Mouse (Mus musculus) monocyte, adult 5-6 weeks (primary cell): ENCODE data around the gene Abca7. TPM values are rescaled to one million over a fixed set of nuclear protein-coding genes. Genes with fewer than 3 reads are reported as not detected.
"Not testable (repeated sequence)": the region's sequence is repeated elsewhere in the genome, so short reads cannot be mapped to it uniquely, and the experiment has no call there.

Experiments
- ATAC-seq: fragments of 153-309, 156-312 bp; replicated peaks from 2 replicates; pipeline ENCODE4 v1.8.0; 2017; ENCODE audit warnings: mild to moderate bottlenecking; ENCODE audit not compliant: low TSS enrichment, insufficient number of reproducible peaks, severe bottlenecking, poor library complexity, low FRiP score
- total RNA-seq: library from RNA; stranded (forward); fragments of 200-1000, 200-491, 200-594 nt; gene quantifications from 3 replicates; pipeline ENCODE4 v1.2.3, GENCODE M21; 2017

Gene Abca7
- total RNA-seq, 1 experiment from 2014 or later, result 33.6 TPM

DNA sequence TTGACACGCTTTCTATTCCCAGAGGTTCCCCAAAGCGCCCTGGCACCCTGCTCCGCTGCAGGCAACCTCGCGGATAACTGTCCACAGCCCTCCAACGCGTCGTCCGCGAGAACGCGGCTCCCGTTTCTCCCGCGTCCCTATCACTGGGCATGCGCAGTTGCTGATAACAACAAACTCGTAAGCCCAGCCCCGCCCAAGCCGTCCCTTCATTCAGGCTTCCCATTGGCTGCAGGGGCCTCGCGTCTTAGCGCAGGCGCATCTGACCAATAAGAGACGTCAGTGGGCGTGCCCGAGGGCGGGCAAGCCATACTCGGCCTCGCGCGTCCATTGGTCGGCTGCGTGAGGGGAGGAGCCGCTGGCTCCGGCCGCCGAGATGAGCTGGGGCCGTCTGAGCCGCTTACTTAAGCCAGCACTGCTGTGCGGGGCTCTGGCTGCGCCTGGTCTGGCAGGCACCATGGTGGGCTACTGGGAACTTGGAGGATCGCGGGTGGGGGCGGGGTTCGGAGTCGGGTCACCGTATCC lies 57.0 kb downstream of the Abca7 start:
- peak; percentile 88 for ATAC-seq

DNA sequence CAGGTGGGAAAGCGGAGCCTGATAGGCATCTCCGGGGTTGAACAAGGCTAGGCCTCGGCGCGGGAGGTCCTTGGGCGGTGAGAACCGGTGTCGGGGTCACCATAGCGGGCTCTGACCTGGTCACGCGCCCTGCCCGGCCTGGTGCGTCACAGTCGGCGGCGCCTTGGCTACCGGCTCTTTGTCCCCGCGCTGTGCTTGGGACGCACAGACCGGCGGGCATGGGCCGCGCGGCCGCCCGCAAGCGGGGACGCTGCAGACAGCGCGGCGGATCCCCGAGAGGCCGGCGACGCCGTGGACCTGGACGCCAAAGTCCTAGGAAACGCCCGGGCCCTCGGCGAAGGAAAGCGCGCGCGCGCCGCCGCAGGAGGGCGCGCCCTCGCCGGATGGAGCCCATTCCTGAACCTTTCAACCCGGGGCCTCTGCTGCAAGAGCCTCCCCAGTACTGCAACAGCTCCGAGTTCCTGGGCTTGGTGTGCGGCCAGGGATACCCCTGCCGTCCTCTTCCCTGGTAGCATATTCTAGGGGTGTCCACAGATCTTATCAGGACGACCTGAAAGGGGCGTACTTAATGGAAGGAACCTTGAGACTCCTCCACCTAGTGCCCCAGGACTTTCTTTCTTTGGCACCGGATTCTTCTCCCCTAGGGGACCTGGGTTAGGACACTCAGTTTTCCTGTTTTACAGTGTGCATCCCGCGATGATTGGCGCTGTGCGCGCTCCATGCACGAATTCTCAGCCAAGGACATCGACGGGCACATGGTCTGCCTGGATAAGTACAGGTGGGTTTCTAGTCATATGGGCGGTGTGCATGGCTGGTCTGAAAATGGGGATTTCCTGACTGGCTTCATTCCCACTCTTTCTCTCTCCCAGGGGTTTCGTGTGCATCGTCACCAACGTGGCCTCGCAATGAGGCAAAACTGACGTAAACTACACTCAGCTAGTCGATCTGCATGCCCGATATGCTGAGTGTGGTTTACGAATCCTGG lies 57.8 kb downstream of the Abca7 start:
- ATAC-seq, result peak; percentile 1; the same call in 1 of the 2 replicates

DNA sequence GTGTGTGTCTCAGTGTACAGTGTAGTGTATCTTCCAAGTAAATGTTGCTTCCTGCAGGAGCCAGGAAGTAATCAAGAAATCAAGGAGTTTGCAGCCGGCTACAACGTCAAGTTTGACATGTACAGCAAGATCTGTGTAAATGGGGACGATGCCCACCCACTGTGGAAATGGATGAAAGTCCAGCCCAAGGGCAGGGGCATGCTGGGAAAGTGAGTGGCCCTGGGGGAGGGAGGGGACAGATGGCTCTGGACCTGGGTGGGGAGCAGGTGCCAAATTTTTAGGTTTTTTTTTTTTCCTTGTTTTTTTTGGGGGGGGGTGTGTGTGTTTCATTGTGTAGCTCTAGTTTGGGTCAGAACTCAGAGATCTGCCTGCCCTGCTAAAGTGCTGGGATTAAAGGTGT lies 58.6 kb downstream of the Abca7 start:
- ATAC-seq, result not testable (repeated sequence)

DNA sequence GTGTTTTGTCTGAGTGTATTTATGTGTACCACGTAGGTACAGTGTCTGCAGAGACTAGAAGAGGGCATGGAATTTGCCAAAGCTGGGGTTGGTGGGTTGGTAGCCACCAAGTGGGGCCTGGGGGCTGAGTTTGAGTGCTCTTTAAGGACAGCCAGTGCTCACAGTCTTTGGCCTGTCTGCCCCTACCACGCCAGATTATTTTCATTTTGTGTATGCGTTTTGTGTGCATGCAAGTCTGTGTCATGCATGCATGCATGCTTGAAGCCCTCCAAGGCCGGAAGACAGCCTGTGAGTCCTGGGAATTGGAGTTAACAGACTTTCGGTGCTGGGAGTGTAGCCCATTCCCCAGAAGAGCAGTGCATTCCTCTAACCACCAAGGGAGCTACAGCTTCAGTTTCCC lies 59.1 kb downstream of the Abca7 start:
- ATAC-seq, result no peak

DNA sequence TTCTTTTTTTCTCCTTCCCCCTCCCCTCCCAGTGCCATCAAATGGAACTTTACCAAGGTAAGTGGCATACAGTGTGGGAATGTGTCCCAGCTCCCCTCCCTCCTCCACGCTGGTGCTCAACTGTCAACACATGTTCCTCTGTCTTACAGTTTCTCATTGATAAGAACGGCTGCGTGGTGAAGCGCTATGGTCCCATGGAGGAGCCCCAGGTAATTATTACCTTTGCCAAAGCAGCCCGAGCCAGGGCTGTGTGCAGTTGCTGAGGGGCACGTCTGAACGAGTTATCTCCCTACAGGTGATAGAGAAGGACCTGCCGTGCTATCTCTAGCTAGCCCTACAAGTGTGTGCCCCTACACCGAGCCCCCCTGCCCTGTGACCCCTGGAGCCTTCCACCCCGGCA lies 59.6 kb downstream of the Abca7 start:
- ATAC-seq, result no peak

DNA sequence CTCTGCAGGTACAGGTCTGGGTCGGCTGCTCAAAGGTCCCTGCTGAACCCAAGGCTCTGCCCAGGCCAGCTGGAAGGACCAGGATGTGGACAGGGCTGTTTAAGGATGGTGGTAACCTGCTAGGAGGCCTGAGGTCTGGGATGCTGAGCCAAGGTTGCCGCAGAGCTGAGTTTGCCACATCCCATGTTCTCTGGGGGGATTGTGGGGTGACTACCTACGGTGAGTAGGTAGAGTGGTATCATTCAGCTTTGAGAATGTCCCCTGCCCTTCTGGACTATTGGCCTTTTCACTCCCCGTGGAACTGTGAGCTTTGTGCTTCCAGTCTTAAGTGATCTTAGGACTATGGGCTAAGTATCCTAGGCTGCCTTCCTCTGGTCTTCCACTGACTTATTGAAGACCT lies 60.2 kb downstream of the Abca7 start:
- ATAC-seq, result no peak

DNA sequence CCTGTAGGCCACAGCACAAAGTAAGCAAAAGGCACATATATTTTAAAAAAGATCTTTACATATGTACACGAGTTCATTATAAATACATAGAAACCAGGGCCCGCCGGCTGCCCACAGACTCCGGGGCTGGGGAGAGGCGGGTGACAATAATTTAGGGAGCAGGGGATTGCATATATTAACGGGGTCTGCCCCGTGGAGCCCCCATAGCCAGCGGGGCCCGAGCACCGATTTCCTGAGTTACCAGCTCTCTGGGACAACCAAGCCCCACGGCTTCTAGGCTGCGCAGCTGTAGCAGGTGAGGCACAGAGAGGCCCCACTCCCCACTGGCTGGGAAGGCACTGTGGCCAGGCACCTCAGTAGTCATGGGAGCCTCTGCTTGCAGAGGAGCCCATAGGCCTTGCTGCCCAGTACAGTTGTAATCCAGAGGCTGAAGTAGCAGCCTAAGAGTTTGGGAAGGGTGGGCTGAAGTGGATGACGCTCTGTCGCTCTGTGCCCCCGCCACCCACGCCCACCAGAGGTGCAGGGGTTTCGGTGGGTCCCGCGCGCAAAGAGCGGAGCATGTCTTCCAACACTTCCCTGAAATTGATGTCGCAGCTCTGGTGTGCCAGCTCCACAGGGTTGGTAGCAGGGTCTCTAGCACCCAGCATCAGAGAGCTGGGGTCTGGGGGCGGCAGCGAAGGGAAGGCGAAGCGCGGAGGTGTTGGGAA lies 60.8 kb downstream of the Abca7 start:
- ATAC-seq, result no peak

DNA sequence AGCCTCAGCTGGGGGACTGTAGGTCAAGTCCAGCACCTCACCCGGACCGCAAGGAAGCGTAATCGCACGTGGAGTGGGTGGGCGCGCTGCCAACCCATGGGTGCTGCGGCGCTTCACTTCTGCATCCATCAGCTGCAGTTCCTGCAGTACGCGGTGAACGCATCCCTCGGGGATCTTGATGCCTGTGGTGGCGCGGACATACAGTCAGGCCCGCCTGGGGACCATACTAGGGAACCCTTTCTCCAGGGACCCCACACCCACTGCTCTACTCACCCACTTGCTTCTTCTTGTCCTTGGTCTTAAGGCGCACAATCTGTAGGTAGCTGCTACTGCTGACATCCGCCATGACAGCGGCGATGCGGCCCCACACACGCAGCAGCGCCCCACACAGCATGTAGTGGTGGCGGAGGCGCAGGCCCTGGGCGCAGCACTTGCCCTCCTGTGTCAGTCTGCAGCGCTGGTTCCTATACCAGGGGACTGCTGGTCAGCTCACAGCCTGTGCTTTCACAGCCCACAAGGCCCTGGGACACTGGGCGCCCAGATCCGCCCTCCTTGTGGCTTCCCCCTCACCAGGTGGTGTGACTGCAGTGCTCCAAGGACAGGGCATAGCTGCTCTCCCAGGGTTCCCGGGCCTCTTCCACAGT lies 61.5 kb downstream of the Abca7 start:
- no peak for ATAC-seq

DNA sequence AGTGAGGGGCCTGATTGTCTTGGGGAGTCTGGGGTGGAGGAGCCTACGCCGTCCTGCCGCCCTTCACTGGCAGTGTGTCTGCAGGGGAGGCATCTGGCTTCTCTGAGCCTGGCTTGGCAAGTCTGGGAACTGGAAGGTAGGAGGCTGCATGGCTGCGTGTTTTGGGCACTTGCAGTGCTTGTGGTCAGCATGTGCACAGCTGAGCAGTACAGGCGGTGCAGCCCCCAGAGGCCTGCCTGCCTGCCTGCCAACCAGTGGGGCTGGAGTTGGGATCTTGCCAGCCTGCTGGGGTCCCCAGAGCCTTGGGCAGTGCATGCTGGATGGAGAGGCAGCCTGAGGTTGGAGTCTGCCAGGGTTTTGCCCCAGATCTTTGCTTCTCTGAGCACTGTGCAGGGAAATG lies 66.8 kb downstream of the Abca7 start:
- no peak for ATAC-seq

DNA sequence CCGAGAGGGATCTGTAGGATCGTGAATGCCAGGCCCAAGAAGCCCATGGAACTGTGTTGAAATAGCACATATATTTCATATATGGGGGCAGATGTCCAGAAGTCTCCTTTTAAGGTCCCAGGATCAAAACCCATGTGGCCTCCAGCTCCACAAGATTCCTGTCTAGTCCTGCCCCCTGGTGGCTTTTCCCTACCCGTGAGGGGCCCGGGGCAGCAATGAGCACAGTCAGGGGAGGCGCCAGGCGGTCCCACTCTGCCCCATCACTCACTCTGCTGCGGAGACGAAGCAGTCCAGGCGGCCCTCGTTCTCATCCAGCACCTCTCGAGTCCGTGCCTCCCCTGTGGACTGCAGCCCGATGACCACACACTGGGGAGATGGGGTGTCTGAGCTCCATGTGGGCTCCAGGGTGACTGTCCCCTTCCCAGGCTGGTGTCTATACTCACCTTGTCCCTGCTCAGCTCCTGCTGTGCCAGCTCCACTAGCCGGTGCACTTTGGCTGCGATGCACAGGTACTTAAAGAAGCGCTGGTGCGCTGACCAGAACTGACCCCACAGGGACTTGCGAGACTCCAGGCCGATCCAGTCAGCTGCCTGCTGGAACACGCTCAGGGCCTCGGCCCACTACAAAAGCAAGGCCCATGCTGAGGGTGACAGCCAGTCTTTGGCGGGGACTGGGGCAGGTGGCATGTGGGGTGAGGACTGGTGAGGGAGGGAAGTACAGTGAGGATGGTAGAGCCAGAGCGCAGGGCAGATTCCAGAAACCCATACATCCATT lies 67.8 kb downstream of the Abca7 start:
- no peak for ATAC-seq

Other genes starting within 250 kb of the Abca7 start
- gene Polrmt, start 249.9 kb upstream of the Abca7 start, total RNA-seq, result 8.3 to 15.9 TPM (median 10.4 TPM) in 3 replicates
- gene Fgf22, start 241.4 kb upstream of the Abca7 start, total RNA-seq, result not detected in 3 replicates
- gene Rnf126, start 229.5 kb upstream of the Abca7 start, total RNA-seq, result 3.5 to 18.0 TPM (median 8.8 TPM) in 3 replicates
- gene Fstl3, start 219.2 kb upstream of the Abca7 start, total RNA-seq, result 1.3 to 3.3 TPM (median 2.0 TPM) in 3 replicates
- gene Prss57, start 205.5 kb upstream of the Abca7 start, total RNA-seq, result 0.21 to 2.1 TPM in 2 of 3 replicates, not detected in the other
- gene Palm, start 202.9 kb upstream of the Abca7 start, total RNA-seq, result 21.3 to 30.9 TPM (median 27.0 TPM) in 3 replicates
- gene Misp, start 175.5 kb upstream of the Abca7 start, total RNA-seq, result not detected in 3 replicates
- 55.7 to 124 TPM (median 78.8 TPM) in 3 replicates for gene Ptbp1, start 142.1 kb upstream of the Abca7 start, total RNA-seq
- not detected in 3 replicates for gene Prtn3, start 122.0 kb upstream of the Abca7 start, total RNA-seq
- 0.95 TPM in 1 of 3 replicates, not detected in the others for gene Plppr3, start 121.9 kb upstream of the Abca7 start, total RNA-seq
- not detected in 3 replicates for gene Elane, start 110.2 kb upstream of the Abca7 start, total RNA-seq
- gene Cfd, start 105.6 kb upstream of the Abca7 start, total RNA-seq, result not detected in 3 replicates
- 13.3 to 16.8 TPM (median 13.3 TPM) in 3 replicates for gene Med16, start 87.6 kb upstream of the Abca7 start, total RNA-seq
- gene Gm26602, start 85.6 kb upstream of the Abca7 start, total RNA-seq, result not detected in 3 replicates
- 0.39 TPM in 1 of 3 replicates, not detected in the others for gene Kiss1r, start 79.5 kb upstream of the Abca7 start, total RNA-seq
- gene R3hdm4, start 75.3 kb upstream of the Abca7 start, total RNA-seq, result 23.4 to 53.8 TPM (median 35.4 TPM) in 3 replicates
- gene Arid3a, start 69.5 kb upstream of the Abca7 start, total RNA-seq, result 35.3 to 38.9 TPM (median 36.8 TPM) in 3 replicates
- 7.8 to 14.2 TPM (median 8.8 TPM) in 3 replicates for gene Wdr18, start 36.3 kb upstream of the Abca7 start, total RNA-seq
- not detected in 3 replicates for gene Grin3b, start 25.8 kb upstream of the Abca7 start, total RNA-seq
- gene Tmem259, start 12.2 kb upstream of the Abca7 start, total RNA-seq, result 49.0 to 80.6 TPM (median 59.1 TPM) in 3 replicates
- gene Cnn2, start 7.9 kb upstream of the Abca7 start, total RNA-seq, result 210 to 295 TPM (median 228 TPM) in 3 replicates
- gene Arhgap45, start 20.2 kb downstream of the Abca7 start, total RNA-seq, result 356 to 478 TPM (median 365 TPM) in 3 replicates
- 83.4 to 130 TPM (median 95.9 TPM) in 3 replicates for gene Polr2e, start 43.3 kb downstream of the Abca7 start, total RNA-seq
- gene Gpx4, start 50.7 kb downstream of the Abca7 start, total RNA-seq, result 250 to 253 TPM (median 251 TPM) in 3 replicates
- gene Sbno2, start 109.1 kb downstream of the Abca7 start, total RNA-seq, result 50.6 to 75.0 TPM (median 51.9 TPM) in 3 replicates
- gene Stk11, start 119.3 kb downstream of the Abca7 start, total RNA-seq, result 155 to 177 TPM (median 155 TPM) in 3 replicates
- 26.1 to 49.8 TPM (median 29.5 TPM) in 3 replicates for gene Atp5d, start 142.1 kb downstream of the Abca7 start, total RNA-seq
- gene Cbarp, start 144.3 kb downstream of the Abca7 start, total RNA-seq, result 0.29 to 5.8 TPM (median 4.1 TPM) in 3 replicates
- gene Midn, start 151.8 kb downstream of the Abca7 start, total RNA-seq, result 27.3 to 65.5 TPM (median 29.9 TPM) in 3 replicates
- gene Cirbp, start 169.5 kb downstream of the Abca7 start, total RNA-seq, result 137 to 163 TPM (median 145 TPM) in 3 replicates
- gene 1600002K03Rik, start 176.4 kb downstream of the Abca7 start, total RNA-seq, result 16.2 to 29.1 TPM (median 18.0 TPM) in 3 replicates
- gene Efna2, start 183.0 kb downstream of the Abca7 start, total RNA-seq, result 1.0 TPM in 1 of 3 replicates, not detected in the others
- 43.7 to 46.7 TPM (median 46.2 TPM) in 3 replicates for gene Mum1, start 229.9 kb downstream of the Abca7 start, total RNA-seq